Comparison of ENCODE assay signal across 8 mouse cellular contexts in genomic region chr11:74648676-74649075, GRCm38 (mm10). TPM values are rescaled to one million over a fixed set of nuclear protein-coding genes. Genes with fewer than 3 reads are reported as not detected.
DNase-seq lines count a peak whose midpoint lies in the region; ATAC-seq and TF ChIP-seq lines count a peak whose summit lies in the region.

No protein-coding gene starts in this region.

- WGBS in heart, embryonic 11.5 days (ENCODE audit: insufficient replicate concordance) = 11% methylated on average over 1 of the region's 1 CpGs
- 3% methylated on average over 1 of the region's 1 CpGs for WGBS in forebrain, embryonic 15.5 days
- WGBS in liver, postnatal 0 days (ENCODE audit: insufficient replicate concordance) = 8% methylated on average over 1 of the region's 1 CpGs

- no peaks in the 10 kb centered on the region for H3K27me3 ChIP-seq in heart, embryonic 11.5 days (ENCODE audit: control insufficient read depth, insufficient read depth, low read length)
- H3K27me3 ChIP-seq in ES-Bruce4 (ENCODE audit: control insufficient read depth, insufficient read depth, low read length, poor library complexity, severe bottlenecking) = no peaks in the 10 kb centered on the region
- no peaks in the 10 kb centered on the region for H3K27me3 ChIP-seq in forebrain, embryonic 15.5 days
- H3K27me3 ChIP-seq in liver, postnatal 0 days (ENCODE audit: insufficient read depth, low read length) = no peaks in the 10 kb centered on the region

- no peak for ATAC-seq in heart, embryonic 11.5 days (replicated peaks; ENCODE audit: insufficient number of reproducible peaks, low FRiP score, low TSS enrichment)
- ATAC-seq in forebrain, embryonic 15.5 days (replicated peaks) = no peak
- peak; percentile 14; the same call in 1 of the 2 replicates for ATAC-seq in liver, postnatal 0 days

- no peak for DNase-seq in heart, adult 18-20 months
- DNase-seq in liver, postnatal 0 days = no peak
- DNase-seq in embryo, embryonic 10 days (ENCODE audit: low spot score) = no peak
- no peak for DNase-seq in cerebellum, adult 9-11 months
- DNase-seq in ovary, adult 18-20 months (ENCODE audit: low spot score) = no peak

- no peaks in the 10 kb centered on the region for H3K9me3 ChIP-seq in heart, embryonic 11.5 days (replicated peaks; ENCODE audit: control insufficient read depth, low read length)
- H3K9me3 ChIP-seq in ES-Bruce4 (replicated peaks; ENCODE audit: control insufficient read depth, insufficient read depth, low read length, poor library complexity, severe bottlenecking) = no peaks in the 10 kb centered on the region
- H3K9me3 ChIP-seq in forebrain, embryonic 15.5 days = no peaks in the 10 kb centered on the region
- H3K9me3 ChIP-seq in liver, postnatal 0 days (ENCODE audit: low read length) = no peaks in the 10 kb centered on the region

- H3K9ac ChIP-seq in heart, embryonic 11.5 days (ENCODE audit: low read depth, low read length) = peak overlapping the region; percentile 91
- H3K9ac ChIP-seq in ES-Bruce4 (ENCODE audit: low read depth, poor library complexity, severe bottlenecking) = peak overlapping the region; percentile 53; the same call in 1 of the 2 replicates
- peak overlapping the region; percentile 85 for H3K9ac ChIP-seq in forebrain, embryonic 15.5 days (replicated peaks)
- H3K9ac ChIP-seq in liver, postnatal 0 days (replicated peaks) = peak overlapping the region; percentile 92

- peak overlapping the region; percentile 81 for H3K4me3 ChIP-seq in heart, embryonic 11.5 days (ENCODE audit: low read depth, low read length)
- H3K4me3 ChIP-seq in ES-Bruce4 (ENCODE audit: low read depth, low read length) = peak overlapping the region; percentile 66
- H3K4me3 ChIP-seq in forebrain, embryonic 15.5 days = peak overlapping the region; percentile 100
- peak overlapping the region; percentile 90 for H3K4me3 ChIP-seq in liver, postnatal 0 days (ENCODE audit: low read depth, low read length)

- H3K36me3 ChIP-seq in heart, embryonic 11.5 days (ENCODE audit: control insufficient read depth, insufficient read depth, low read length) = no peaks in the 10 kb centered on the region
- no peaks in the 10 kb centered on the region for H3K36me3 ChIP-seq in ES-Bruce4 (ENCODE audit: control insufficient read depth, insufficient read depth, low read length, poor library complexity, severe bottlenecking)
- H3K36me3 ChIP-seq in forebrain, embryonic 15.5 days = no peaks in the 10 kb centered on the region
- H3K36me3 ChIP-seq in liver, postnatal 0 days (replicated peaks; ENCODE audit: insufficient read depth, low read length) = no peaks in the 10 kb centered on the region; the same call in none of the 2 replicates

- peak overlapping the region; percentile 85 for H3K4me2 ChIP-seq in heart, embryonic 11.5 days
- peak overlapping the region; percentile 86 for H3K4me2 ChIP-seq in forebrain, embryonic 15.5 days (replicated peaks)
- H3K4me2 ChIP-seq in liver, postnatal 0 days (ENCODE audit: low read depth, low read length) = peak overlapping the region; percentile 93

- peaks cover 40% of the 10 kb centered on the region for H3K4me1 ChIP-seq in heart, embryonic 11.5 days (ENCODE audit: control insufficient read depth, insufficient read depth, low read length)
- peaks cover 3% of the 10 kb centered on the region for H3K4me1 ChIP-seq in ES-Bruce4 (ENCODE audit: control insufficient read depth, insufficient read depth, low read length)
- peaks cover 28% of the 10 kb centered on the region for H3K4me1 ChIP-seq in forebrain, embryonic 15.5 days
- peaks cover 30% of the 10 kb centered on the region for H3K4me1 ChIP-seq in liver, postnatal 0 days (ENCODE audit: insufficient read depth)

- no peak for TF ChIP-seq POLR2A in ES-Bruce4 (IDR thresholded peaks at IDR 0.05; ENCODE audit: insufficient read depth, low read length)

- TF ChIP-seq EP300 in ES-Bruce4 (IDR thresholded peaks at IDR 0.05; ENCODE audit: insufficient read depth, low read depth, low read length) = no peak
- TF ChIP-seq EP300 in liver, postnatal 0 days (IDR thresholded peaks at IDR 0.05; ENCODE audit: low read depth) = no peak

- no peak for TF ChIP-seq CTCF in ES-Bruce4 (IDR thresholded peaks at IDR 0.05; ENCODE audit: low read depth, low read length)
- TF ChIP-seq CTCF in liver, postnatal 0 days (IDR thresholded peaks at IDR 0.05; ENCODE audit: low read depth) = no peak

- H3K27ac ChIP-seq in heart, embryonic 11.5 days (ENCODE audit: low read depth, low read length) = peak overlapping the region; percentile 87
- peak overlapping the region; percentile 86 for H3K27ac ChIP-seq in ES-Bruce4 (ENCODE audit: insufficient read depth, low read length)
- peak overlapping the region; percentile 75 for H3K27ac ChIP-seq in forebrain, embryonic 15.5 days (replicated peaks)
- peak overlapping the region; percentile 78 for H3K27ac ChIP-seq in liver, postnatal 0 days (ENCODE audit: low read depth)

RNA-seq across cellular contexts. Expression of gene Cluh, which starts 0.6 kb away (rescaled TPM):
- 27.5 and 33.1 TPM in 2 replicates for polyA plus RNA-seq in heart, embryonic 11.5 days (2014; fragmentation: Nextera tagmentation; extraction: Ambion mirVana)
- 100 to 1,000 TPM; 209 to 234 TPM for total RNA-seq in heart, adult 18-20 months (2021)
- polyA plus RNA-seq in ES-Bruce4 (2011; ENCODE audit: insufficient read depth, insufficient read length, low read depth, missing spikeins) = 33.3 and 33.4 TPM in 2 replicates
- 11.9 and 12.5 TPM in 2 replicates for polyA plus RNA-seq in forebrain, embryonic 15.5 days (2015; fragmentation: Nextera tagmentation; extraction: Ambion mirVana)
- polyA plus RNA-seq in liver, postnatal 0 days (2015; fragmentation: Nextera tagmentation; extraction: Ambion mirVana) = 31.2 and 35.6 TPM in 2 replicates

RNA-seq across cellular contexts. Expression of gene Ccdc92b, which starts 29.3 kb away (rescaled TPM):
- polyA plus RNA-seq in heart, embryonic 11.5 days (2014; fragmentation: Nextera tagmentation; extraction: Ambion mirVana) = 2.8 and 3.5 TPM in 2 replicates
- total RNA-seq in heart, adult 18-20 months (2021) = under 1 TPM; 0.20 to 0.26 TPM
- polyA plus RNA-seq in ES-Bruce4 (2011; ENCODE audit: insufficient read depth, insufficient read length, low read depth, missing spikeins) = 4.8 and 5.3 TPM in 2 replicates
- polyA plus RNA-seq in forebrain, embryonic 15.5 days (2015; fragmentation: Nextera tagmentation; extraction: Ambion mirVana) = 3.1 and 3.7 TPM in 2 replicates
- polyA plus RNA-seq in liver, postnatal 0 days (2015; fragmentation: Nextera tagmentation; extraction: Ambion mirVana) = 2.2 and 2.6 TPM in 2 replicates

RNA-seq across cellular contexts. Expression of gene Rap1gap2, which starts 38.0 kb away (rescaled TPM):
- 6.6 TPM in 2 replicates for polyA plus RNA-seq in heart, embryonic 11.5 days (2014; fragmentation: Nextera tagmentation; extraction: Ambion mirVana)
- 10 to 100 TPM; 74.4 to 94.6 TPM for total RNA-seq in heart, adult 18-20 months (2021)
- 4.0 and 5.7 TPM in 2 replicates for polyA plus RNA-seq in ES-Bruce4 (2011; ENCODE audit: insufficient read depth, insufficient read length, low read depth, missing spikeins)
- polyA plus RNA-seq in forebrain, embryonic 15.5 days (2015; fragmentation: Nextera tagmentation; extraction: Ambion mirVana) = 8.9 and 10.1 TPM in 2 replicates
- 0.75 and 0.84 TPM in 2 replicates for polyA plus RNA-seq in liver, postnatal 0 days (2015; fragmentation: Nextera tagmentation; extraction: Ambion mirVana)
